Mouse (Mus musculus) layer of hippocampus, postnatal 36 days (tissue): ENCODE measurements around the gene Agrp. TPM values are rescaled to one million over a fixed set of nuclear protein-coding genes. Genes with fewer than 3 reads are reported as not detected.

Source experiments
- DNase-seq, 2 experiments: peaks; one replicate each; pipeline ENCODE4 v3.0.0; 2022
- total RNA-seq, 2 experiments: library from RNA; stranded (reverse); gene quantifications; 2 replicates each; pipeline ENCODE4 v1.2.3; 2021

Agrp gene
- total RNA-seq, result not detected

GRCm38 (mm10) chr8:105636963-105637510 lies at the start of gene Agrp:
Gene Agrp (minus strand): TSS chr8:105637393.
- peak; percentile 57 to 62 for DNase-seq

DNA sequence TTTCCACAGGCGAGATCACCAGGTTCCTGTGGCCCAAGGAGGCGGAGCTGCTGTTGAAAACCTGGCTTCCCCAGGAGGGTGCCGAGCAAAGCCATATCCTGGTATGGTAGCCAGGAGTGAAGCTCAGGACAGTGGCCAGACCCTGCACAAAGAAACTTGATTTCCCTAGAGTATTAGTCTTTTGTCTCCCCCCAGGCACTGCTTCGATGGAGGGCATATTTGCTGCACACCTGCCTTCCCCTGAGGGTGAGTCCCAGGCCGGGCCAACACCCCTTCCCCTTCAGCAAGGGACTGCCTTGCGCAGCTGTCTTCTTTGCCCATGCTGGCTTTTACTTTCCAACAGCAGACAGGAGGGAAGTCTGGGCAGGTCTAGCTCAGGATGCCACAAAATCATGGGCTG lies 49.4 kb upstream of the Agrp start:
- no peak for DNase-seq

DNA sequence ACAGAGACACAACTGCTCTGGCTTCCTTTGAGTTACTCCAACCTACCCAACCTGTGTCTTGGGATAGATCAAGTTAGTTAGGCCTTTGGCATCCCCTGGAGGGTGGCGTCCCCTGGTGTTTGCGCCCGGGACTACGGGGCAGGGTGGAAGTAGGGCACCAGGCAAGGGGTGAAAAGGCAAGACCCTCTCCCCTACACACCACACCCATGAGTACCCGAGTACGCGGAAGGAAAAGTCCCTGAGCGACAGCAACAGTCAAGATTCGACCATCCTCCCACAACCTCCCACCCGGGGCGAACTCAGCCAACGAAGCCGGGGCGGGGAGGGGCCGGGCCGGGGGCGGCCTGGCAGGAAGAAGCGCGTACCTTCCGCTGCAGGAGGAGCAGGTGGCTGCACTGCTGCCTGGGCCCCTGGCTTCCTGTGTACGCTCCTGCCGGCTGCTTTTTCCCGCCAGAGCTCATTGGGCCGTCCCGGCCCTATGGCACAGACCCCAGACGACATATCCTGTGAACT lies 48.7 kb upstream of the Agrp start, which contains the start of gene Carmil2:
Gene Carmil2, plus strand, starts transcription at position 479 of the 513 bp plus-strand sequence.
- DNase-seq, result no peak

DNA sequence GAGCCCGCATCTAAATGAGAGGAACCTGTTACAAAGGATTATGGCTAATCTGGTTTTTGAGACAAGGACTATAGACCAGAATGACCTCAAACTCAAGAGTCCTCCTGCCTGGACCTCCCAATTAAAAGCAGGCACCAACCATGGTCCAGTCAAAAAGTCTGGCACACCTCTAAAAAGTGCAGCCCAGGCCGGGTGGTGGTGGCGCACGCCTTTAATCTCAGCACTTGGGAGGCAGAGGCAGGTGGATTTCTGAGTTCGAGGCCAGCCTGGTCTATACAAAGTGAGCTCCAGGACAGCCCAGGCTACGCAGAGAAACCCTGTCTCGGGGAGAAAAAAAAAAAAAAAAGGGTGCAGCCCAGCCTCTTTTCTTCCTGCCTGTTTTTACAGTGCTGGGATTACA lies 48.1 kb upstream of the Agrp start:
- DNase-seq, result no peak

- DNase-seq, result no peak
Observed at GRCm38 (mm10) chr8:105677891-105678290, 40.7 kb upstream of the Agrp start.

DNA sequence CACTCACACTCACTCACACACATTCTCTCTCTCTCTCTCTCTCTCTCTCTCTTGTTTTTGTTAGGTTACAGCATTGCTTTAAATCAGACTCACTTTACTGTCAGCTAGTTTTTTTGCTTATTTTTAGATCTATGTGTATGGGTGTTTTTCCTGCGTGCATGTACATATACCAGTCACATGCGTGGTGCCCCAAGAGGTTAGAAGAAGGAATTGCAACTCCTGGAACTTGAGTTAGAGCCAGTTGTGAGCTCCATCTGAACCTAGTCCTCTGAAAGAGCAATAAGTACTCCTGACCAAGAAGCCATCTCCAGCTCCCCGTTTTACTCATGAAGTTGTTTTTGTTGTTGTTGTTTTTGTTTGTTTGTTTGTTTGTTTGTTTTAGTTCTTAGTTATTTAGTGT lies 24.0 kb upstream of the Agrp start:
- no peak for DNase-seq

- no peak for DNase-seq
Observed at GRCm38 (mm10) chr8:105657641-105658040, 20.4 kb upstream of the Agrp start.

- no peak for DNase-seq
Observed at GRCm38 (mm10) chr8:105648929-105649328, 11.7 kb upstream of the Agrp start.

DNA sequence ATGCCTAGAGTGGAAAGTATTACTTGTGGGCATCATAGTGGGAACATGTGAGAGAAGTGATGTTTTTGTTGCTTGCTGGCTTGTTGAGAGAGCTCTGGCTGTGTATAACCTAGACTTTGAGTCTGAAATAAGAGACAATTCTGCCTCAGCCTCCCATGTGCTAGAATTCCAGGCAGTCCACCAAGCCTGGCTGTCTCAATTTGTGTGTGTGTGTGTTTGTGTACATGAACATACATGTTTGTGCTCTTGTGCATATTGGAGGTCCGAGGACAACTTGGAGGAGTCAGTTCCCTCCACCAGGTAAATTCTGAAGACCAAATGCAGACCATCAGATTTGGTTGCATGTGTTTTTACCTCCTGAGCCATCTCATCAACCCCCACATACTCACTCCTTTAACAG lies 8.0 kb upstream of the Agrp start:
- no peak for DNase-seq

GRCm38 (mm10) chr8:105640511-105640910 lies 3.3 kb upstream of the Agrp start:
- DNase-seq, result no peak

DNA sequence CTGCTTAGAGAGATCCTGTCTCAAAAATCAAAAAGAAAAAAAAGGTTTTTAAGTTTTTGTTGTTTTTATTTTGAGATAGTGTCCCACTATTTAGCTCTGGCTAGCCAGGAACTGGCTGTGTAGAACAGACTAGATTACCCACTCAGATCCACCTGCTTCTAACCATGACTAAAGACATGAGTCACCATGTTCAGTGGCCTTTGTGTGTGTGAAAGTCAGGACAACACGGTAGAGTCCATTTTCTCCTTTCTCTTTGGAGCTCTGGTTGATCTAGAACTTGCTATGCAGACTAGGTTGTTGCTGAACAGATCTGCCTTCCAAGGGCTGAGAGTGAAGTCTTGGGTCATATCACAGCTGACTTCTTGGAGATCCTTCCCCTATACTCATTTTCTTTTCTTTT lies 2.6 kb upstream of the Agrp start:
- no peak for DNase-seq

DNA sequence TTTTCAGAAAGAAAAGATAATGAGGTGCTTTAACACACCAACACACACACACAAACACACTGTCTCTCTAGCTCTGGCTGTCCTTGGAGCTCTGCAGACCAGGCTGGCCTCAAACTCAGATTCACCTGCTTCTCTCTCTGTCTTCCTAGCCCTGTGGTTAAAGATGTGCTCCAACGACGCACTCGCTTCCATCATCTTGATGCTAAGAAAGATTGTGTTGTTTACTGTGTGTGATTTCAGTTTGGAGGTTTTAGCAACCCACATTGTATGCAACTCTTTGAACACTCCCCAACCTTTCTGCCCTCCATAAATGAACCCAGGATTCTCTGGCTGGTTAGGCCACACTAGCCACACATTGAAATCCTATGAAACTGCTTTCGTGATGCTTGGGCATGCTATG lies 1.3 kb upstream of the Agrp start:
- no peak for DNase-seq

- no peak for DNase-seq
Observed at GRCm38 (mm10) chr8:105637601-105638041, 428 bp upstream of the Agrp start.

DNA sequence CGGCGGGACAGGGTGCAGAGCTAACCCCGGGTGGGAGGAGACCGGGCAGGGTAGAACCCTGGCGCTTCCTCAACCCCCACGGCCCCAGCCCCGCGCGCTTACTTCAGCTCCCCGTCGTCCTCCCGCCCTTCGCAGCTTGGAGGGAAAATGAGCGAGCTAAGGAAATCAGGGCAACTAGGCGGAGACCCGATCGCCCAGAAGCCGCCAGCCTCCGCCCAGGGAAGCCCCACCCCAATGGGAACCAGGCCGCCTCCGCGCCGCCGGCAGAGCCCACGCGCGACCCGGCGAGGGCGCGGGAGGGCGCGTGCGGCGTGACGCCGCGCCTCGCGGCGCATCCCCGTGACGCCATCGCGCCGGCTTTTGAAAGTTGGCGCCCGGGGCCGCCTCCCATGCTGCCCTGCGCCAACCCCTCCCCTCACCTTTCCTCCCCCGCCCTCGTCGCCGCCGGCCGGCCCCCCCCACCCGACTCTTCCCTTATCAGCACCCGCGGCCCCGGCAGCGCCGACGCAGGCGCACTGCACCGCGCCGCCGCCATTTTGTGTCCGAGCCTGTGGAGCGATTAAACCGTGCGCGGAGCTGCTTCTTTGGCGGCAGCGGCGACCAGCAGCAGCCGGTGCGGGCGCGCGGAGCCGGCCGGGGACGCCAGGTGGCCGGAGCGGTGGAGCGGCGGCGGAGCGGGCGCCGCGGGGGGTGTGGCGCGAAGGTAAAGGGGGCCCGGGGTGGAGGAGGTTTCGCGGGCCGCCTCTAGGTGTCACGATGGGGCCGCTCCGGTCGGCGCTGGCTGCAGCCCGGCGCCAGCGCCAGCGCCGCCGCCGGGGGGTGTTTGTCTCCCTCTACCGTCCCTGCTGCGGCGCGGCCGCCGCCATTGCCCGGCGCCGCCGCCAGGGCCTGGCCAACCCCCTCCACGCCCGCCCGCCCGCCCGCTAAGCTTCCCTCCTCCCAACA lies 903 bp downstream of the Agrp start, which contains the start of gene Ctcf:
Gene Ctcf, plus strand, starts transcription at position 551 of the 945 bp plus-strand sequence.
- peak; percentile 88 to 89 for DNase-seq

GRCm38 (mm10) chr8:105635481-105635880 lies 1.7 kb downstream of the Agrp start:
- DNase-seq, result no peak

DNA sequence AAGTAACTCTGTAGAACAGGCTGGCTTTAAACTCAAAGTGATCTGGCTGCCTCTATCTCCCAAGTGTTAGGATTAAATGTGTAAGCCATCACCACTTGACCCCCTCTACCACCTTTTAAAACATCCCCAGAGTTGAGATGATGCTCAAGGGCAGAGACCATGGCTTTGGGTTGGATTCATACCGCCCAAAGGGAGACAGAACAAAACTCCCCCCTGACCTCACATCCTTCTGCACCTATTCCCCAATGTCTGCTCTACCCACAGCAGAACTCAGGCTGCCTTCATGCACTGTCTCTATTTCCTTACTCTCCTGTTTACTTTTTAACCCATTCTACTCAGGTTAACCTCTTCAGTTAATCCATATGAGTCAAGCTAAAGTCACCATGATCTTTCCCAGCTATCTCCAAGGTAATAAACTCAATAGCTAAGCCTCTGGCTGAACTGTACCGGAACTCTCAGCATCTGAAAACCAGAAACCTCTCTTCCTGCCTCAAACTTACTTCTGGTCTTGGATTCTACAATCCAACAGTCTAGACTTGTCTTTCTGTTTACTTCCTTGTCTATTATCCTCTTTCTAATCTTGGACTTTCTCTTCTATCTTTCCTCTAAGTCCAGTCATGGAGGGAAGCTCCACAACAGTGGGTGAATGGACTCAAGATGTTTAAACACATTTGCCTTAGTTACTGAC lies 2.3 kb downstream of the Agrp start:
- DNase-seq, result no peak

GRCm38 (mm10) chr8:105629337-105629736 lies 7.9 kb downstream of the Agrp start:
- no peak for DNase-seq

- no peak for DNase-seq
Observed at GRCm38 (mm10) chr8:105626086-105626485, 11.1 kb downstream of the Agrp start.

DNA sequence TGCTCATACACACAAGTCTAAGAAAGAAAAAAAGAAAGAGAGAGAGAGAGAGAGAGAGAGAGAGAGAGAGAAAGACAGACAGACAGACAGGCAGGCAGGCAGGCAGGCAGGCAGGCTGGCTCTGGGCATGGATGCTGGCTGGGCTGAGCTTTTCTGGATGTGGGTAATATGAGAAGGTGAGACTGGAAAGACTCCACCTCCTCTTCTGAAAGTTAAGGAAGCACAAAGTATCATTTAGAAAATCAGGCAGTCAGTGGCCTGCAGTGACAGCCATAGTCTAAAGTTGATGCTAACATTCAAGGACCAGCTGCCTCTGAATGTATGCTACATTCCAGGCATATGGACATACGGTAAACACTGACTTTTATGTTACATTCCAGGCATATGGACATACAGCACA lies 12.4 kb downstream of the Agrp start:
- DNase-seq, result no peak

DNA sequence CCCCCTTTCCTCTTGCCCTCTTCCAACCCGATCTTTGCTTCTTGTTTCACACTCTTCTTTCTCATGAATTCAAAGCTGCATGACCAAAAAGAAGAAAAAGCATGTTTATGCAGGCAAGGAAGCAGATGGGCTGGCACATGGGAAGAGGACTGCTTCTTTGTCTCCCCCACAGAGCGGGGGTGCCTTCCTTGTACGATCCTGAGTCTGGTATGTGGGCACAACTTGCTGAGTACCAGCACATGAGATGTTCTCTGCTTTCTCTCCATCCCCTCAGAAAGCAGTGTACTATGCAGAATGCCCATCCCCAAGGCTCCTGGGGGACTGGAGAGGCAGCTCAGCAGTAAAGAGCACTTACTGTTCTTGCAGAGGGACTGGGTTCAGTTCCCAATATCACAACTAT lies 12.8 kb downstream of the Agrp start:
- DNase-seq, result peak; percentile 73 to 79

DNA sequence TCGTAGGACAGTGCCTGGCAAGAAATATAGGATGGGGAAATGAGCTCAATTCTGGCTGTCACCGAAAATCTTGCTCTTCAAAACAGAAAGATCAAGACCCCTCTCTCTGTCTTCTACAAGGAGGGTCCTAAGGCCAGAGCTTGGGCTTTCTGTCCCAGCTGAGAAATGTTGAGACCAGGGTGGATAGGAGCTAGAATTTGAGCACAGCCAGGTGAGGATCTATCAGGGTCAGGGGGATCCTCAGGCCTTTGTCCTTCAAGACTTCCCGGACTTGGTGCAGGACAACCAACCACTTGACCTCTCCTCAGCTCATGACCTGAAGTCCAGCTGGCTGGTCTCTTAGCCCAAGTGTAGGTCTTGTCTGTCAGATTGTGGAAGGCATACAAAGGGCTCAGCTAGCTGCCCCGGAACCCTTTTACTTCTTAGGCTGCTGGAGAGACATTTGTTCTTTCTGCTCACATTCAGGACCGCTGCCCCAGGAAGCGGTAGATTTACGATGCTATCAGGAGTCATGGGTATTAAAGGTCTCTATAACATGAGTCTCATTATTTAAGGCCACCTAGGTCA lies 13.4 kb downstream of the Agrp start:
- no peak for DNase-seq

DNA sequence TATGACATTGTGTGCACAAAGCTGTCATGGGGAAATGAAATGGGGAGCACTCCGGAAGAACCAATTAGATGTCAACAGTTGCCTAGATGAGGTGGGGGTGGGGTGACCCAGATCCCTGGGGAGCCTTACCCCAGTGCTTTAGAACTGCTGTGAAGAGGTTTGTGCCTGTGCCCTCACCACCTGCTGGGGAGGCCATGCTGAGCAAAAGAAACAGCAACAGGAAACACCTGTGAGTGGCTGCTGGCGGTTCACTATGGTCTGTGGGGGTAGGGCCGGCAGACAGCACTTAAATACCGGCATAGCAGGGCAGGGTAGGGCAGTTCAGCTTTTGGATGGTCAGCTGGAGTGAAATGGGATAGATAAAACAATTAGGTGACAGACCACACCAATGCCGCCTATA lies 14.1 kb downstream of the Agrp start:
- DNase-seq, result no peak
